Mouse (Mus musculus) CD4-positive, CD25-positive, alpha-beta regulatory T cell, adult 2 months (primary cell): ENCODE measurements at regions not wholly inside any gene's neighbourhood (a gene's known extent, or its start where the extent isn't known, plus 50 kb on each side); places are given as distances from the start of the nearest gene placed in this dataset.

Experiments
- DNase-seq: peaks from one replicate; pipeline ENCODE4 v3.0.0-alpha.2; 2012; ENCODE audit warnings: low read depth, low spot score

- no peak for DNase-seq
Observed at GRCm38 (mm10) chr13:63761542-63761941, 53.5 kb upstream of the Ercc6l2 start.
